Mouse (Mus musculus) splenic B cell, adult 2 months (primary cell): ENCODE measurements at regions not wholly inside any gene's neighbourhood (a gene's known extent, or its start where the extent isn't known, plus 50 kb on each side); places are given as distances from the start of the nearest gene placed in this dataset.

ENCODE experiments used
- DNase-seq: peaks from one replicate; pipeline ENCODE4 v3.0.0-alpha.2; 2011; ENCODE audit warnings: low read depth, low spot score
- H3K27me3 ChIP-seq: 2 replicates; pipeline ENCODE4 v1.6.1; 2012; ENCODE audit warnings: mild to moderate bottlenecking, low read length, moderate library complexity, mixed read lengths; ENCODE audit not compliant: control insufficient read depth, poor library complexity, insufficient read depth, severe bottlenecking
- H3K36me3 ChIP-seq: 2 replicates; pipeline ENCODE4 v1.6.1; 2012; ENCODE audit warnings: mild to moderate bottlenecking, low read length, moderate library complexity, mixed read lengths; ENCODE audit not compliant: control insufficient read depth, poor library complexity, insufficient read depth, severe bottlenecking

DNA sequence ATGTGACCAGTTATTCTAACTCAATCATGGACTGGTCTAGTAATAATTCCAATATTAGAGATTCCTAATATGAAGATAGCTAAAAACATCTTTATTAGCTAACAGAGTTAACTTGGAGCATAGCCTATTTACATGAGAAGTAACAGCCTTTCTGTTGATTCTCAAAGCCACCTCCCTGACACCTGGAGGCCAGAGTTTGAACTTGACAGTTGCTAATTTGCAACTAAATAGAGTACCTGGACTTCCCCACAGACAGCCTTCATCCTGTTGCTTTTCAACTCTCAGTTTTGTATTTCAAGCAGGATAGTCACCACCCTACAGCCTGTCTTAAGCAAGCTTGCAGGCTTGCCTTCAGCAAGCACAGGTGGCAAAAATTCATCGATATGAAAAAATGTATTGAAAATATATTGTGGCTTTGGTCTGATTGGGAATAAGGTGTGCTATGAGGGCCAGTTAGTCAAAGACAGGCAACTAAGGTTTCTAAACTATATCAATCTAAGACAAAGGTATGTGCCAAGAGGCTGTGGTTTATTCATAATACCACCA is 264.1 kb upstream of the Tet2 start:
- no peaks in the 10 kb centered on the region for H3K27me3 ChIP-seq
- no peaks in the 10 kb centered on the region for H3K36me3 ChIP-seq
- peak; percentile 13 for DNase-seq

DNA sequence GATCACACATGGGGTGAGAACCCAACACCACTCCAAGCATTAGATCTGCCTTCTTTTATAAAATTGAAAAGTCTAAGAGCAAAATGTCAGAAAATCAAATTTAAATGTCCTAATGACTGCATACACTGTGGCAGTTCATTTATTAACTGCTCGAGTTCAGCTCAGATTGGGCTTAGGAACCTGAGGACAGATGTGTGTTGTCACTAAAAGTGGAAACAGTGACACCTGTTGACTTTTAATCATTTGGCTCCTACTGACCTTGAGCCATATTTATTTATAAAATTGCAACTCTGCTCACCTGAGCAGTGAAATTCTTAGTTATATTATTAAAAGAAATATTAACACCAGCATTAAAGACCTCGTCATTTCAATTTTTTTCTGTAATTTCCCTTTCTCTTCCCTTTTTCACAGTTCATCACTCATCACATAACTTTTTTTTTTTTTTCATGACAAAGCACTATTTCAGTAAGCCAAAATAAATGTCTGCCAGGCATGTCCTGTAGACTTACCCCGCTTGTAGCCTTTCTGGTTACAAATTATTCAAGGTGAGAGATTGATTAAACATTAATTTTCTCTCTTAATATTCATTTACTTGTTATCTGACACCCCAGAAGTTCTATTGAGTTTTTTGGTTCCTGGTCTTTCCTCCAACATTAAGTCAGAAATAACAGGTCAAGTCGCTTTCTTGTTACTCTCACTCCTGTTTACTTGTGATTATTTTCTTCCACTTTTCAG is 274.2 kb upstream of the Tet2 start:
- no peaks in the 10 kb centered on the region for H3K27me3 ChIP-seq
- H3K36me3 ChIP-seq, result no peaks in the 10 kb centered on the region
- peak; percentile 15 for DNase-seq

DNA sequence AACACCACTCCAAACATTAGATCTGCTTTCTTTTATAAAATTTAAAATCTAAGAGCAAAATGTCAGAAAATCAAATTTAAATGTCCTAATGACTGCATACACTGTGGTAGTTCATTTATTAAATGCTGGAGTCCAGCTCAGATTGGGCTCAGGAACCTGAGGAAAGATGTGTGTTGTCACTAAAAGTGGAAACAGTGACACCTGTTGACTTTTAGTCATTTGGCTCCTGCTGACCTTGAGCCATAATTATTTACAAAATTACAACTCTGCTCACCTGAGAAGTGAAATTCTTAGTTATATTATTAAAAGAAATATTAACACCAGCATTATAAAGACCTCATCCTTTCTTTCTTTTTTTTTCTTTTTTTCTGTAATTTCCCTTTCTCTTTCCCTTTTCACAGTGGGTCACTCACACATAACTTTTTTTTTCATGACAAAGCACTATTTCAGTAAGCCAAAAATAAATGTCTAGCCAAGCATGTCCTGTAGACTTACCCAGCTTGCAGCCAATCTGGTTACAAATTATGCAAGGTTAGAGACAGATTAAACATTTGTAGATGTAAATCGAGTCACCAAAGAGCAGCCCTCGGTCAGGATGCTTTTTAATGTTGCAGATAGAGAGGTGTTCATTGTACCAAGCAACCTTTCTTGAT is 288.9 kb upstream of the Tet2 start:
- no peak for DNase-seq
- Histone ChIP-seq H3K27me3 (no peaks in the 10 kb centered on the region), H3K36me3 (no peaks in the 10 kb centered on the region)

DNA sequence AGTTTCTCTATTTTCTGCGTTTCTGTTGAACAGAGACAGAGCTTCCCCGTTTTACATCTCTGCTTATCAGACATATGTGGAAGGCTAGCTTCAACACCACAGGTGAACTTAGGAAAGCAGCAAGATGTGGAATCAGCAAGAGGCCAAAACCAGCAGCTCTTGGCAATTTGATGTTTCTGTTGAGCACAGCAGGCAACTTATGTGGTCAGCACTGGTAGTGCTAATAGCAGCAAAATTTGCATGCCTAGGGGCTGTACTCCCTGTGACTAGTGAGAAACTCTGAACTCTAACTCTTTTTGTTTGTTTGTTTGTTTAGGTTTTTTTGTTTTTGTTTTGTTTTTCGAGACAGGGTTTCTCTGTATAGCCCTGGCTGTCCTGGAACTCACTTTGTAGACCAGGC is 289.5 kb upstream of the Tet2 start:
- no peaks in the 10 kb centered on the region for H3K27me3 ChIP-seq
- no peak for DNase-seq
- H3K36me3 ChIP-seq, result no peaks in the 10 kb centered on the region

DNA sequence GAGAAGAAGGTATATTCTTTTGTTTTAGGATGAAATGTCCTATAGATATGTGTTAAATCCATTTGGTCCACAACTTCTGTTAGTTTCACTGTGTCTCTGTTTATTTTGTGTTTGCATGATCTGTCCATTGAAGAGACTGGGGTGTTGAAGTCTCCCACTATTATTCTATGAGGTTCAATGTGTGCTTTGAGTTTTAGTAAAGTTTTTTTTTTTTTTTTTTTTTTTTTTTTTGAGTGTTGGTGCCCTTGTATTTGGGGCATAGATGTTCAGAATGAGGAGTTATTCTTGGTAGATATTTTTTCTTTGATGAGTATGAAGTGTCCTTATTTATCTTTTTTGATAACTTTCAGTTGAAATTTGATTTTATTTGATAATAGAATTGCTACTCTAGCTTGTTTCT is 301.4 kb upstream of the Tet2 start:
- no peaks in the 10 kb centered on the region for H3K27me3 ChIP-seq
- no peaks in the 10 kb centered on the region for H3K36me3 ChIP-seq
- no peak for DNase-seq

DNA sequence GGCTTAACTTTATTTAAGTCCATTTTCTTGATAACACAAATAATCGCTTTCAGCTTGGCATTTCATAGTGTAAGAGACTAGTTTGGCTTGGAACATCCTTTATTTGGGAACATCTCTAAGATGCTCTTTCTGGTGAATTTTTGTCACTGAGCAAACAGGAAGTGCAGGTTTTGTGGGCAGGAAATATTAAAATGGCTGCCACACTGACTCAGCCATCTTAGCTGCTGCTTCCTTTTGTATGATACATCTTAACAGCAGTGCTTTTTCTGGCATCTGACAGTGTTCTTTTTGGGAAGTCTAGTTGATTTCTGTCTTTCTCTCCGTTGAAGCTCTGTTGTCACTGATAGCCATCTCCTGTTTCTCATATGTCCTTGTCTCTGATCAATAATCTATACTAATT is 329.4 kb upstream of the Tet2 start:
- Histone ChIP-seq H3K36me3 (no peaks in the 10 kb centered on the region), H3K27me3 (no peaks in the 10 kb centered on the region)
- no peak for DNase-seq

DNA sequence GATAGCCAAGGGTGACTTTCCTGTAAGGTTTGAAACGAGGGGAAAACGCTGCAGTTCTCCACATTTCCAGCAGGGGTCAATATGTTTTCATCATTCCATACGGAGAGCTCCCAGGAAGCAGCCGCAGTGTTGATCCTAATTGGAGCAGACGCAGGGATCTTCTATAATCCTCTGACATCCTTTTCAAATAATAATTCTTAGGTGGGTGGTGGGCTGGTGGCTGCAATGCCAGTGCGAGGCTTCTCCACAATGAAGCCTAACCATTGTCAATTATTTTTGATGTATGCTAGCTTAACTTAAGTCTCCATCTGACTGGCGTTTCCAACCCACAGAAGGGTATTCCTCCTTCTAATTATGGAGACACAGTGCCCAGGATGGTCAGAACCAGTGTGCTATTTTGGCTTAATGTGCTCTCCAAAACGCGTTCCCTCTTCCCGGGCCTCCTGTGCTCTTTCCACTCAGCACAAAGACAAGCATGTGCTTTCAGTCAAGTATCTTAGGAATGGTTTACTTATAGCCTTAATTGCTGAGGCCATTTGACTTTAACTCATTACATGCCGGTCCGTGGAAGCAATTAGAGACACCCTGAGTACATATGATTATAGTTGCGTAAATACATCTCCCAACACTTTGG is 331.6 kb upstream of the Tet2 start:
- H3K36me3 ChIP-seq, result no peaks in the 10 kb centered on the region
- H3K27me3 ChIP-seq, result no peaks in the 10 kb centered on the region
- no peak for DNase-seq

DNA sequence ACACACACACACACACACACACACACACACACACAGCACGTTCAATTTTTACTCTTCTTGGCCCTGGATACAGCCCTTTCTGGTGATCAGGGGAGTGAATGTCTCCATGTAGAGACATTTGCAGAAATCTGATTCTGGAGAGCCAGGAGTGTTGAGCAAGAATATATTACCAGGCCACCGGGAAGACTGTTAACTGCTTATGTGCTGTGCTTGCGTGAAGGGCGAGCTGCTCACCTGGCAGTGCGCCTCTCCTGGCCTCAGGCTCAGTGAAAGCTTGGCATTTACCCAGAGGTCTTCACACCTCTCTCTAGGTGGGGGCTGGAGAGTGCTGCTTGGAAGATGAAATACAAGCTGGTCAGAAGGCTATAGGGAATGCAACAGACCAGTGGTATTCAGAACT is 332.4 kb upstream of the Tet2 start:
- no peaks in the 10 kb centered on the region for H3K27me3 ChIP-seq
- no peak for DNase-seq
- no peaks in the 10 kb centered on the region for H3K36me3 ChIP-seq

DNA sequence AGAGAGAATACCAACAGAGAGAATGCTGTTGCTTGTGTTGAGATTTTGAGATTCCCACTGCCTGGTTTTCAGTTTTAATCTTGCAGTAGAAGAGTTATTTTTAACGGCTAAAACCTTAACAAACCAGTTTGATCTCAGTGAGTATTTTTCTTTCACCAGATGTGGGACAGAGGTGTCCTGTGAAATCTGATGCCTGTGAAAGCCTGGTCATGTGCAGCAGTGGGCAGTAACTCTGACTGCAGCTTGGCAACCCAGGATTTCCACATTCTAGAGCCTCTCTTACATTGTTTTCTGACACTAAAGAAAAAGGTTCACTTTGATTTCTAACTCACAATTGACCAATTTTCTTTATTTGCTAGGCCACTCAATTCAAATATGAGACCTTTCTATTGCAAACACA is 335.7 kb upstream of the Tet2 start:
- DNase-seq, result no peak
- H3K27me3 ChIP-seq, result no peaks in the 10 kb centered on the region
- H3K36me3 ChIP-seq, result no peaks in the 10 kb centered on the region

DNA sequence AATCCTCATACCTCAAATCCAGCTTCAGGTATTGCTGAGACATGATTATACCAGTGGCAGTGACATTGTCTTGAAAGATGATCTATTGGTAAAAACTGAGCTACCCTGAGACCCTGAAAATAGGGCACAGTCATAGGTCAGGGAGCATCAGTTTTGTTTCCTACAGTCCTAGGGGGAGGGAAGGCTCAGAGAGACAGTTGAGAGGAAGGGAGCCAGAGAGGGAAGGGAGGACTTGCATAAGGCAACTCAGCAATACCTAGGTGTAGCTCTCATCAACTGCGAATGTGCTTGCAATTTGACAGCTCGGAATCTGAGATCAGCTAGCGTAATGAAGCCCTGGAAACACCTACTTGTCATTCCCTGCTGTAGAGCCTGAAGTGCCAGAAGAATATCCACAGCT is 334.4 kb upstream of the Cxxc4 start:
- no peak for DNase-seq
- Histone ChIP-seq H3K27me3 (no peaks in the 10 kb centered on the region), H3K36me3 (no peaks in the 10 kb centered on the region)

DNA sequence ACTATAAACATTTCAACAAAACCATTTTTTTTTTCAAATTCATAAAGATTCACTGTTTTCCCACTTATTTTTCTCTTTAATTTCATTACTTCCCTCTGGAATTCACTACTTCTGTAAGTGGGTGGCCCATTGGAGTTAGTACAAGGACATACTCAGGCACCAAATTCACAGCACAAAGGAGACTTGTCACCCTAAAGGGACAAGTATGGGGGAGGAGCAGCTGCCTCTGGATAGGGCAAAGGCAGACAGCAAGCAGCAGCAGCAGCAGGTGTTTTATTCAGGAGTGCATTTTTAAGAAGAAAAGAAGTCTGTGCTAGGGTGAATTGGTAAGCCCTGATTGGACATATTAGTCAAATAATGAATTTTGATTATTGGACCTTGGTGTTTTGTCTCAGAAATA is 314.1 kb upstream of the Cxxc4 start:
- Histone ChIP-seq H3K36me3 (no peaks in the 10 kb centered on the region), H3K27me3 (no peaks in the 10 kb centered on the region)
- no peak for DNase-seq

DNA sequence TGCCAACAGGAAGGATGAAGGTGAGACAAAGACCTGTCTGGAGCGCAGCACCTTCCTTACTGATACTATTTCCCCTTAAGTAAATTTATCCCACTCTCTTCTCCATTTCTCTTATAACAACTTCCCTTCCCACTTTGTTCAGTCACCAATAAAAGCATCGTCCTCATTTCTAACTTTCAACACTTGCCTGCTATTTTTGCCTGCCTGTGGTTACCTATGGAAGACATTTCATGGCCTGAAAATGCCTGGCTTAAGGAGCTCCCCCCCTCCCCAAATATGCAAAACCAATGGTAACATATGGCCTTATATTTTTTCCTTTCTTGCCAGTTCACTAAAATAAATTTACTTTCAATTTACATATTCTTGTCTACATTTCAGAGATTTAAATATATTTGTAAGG is 271.0 kb upstream of the Cxxc4 start:
- DNase-seq, result no peak
- Histone ChIP-seq H3K36me3 (no peaks in the 10 kb centered on the region), H3K27me3 (no peaks in the 10 kb centered on the region)

DNA sequence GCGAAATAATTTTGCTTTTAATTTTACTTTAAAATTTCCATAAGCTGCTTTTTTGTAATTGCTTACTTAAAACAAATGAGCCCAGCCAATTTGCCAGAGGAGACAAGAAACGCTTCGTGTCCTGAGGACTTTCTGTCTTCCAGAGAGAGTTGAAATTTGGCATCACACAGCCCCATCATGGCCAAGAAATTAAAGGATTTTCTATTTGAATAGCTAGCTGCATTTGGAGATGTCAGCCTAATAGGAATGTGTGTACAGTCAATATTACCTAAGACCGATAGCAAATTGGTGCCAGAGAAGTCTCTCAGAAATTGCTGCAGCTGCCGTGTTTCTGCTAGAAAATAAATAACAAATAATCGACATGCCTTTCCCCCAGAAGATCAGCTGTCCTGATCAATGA is 268.1 kb upstream of the Cxxc4 start:
- no peaks in the 10 kb centered on the region for H3K36me3 ChIP-seq
- no peak for DNase-seq
- no peaks in the 10 kb centered on the region for H3K27me3 ChIP-seq

DNA sequence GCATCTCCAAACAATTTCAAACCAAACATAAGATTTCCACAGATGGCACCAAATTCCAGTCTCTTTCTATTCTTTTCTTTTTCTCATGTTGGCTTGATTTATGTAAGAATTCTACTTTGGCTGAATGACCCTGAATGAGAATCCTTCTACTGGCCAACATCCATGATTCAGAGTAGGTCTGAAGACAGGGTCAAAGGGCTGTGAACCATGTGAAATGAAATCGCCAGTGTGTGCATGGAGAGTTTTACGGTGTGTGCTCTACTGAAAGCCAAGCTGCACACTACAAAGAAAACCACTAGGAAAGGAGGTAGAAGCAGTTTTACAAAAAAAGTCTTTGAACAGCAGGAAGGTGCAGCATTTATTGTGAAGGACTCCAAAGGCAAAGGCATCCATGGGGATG is 263.5 kb upstream of the Cxxc4 start:
- Histone ChIP-seq H3K27me3 (no peaks in the 10 kb centered on the region), H3K36me3 (no peaks in the 10 kb centered on the region)
- no peak for DNase-seq

DNA sequence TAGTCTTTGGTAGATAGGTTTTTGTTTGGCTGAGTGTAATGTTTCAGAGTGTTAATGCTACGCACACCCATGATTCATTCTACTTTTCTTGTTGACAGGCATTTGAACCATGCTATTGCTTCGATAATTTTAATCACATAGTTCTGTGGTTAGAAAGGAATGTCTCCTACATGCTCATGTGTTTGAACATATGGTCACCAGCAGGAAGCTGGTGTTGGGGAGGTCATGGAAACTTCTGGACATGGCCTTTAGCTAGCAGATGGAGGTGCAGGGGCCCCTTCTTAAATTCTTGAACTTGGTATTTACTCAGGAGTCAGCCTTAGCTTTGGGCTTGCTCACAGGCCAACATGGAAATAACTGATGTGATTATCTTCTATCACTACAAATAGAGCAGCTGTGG is 248.6 kb upstream of the Cxxc4 start:
- DNase-seq, result no peak
- Histone ChIP-seq H3K36me3 (no peaks in the 10 kb centered on the region), H3K27me3 (no peaks in the 10 kb centered on the region)
